Mouse (Mus musculus) kidney, postnatal 4 days (tissue): Measurements from ENCODE around the gene Pdcd4.
"Not testable (repeated sequence)": the region's sequence is repeated elsewhere in the genome, so short reads cannot be mapped to it uniquely, and the experiment has no call there.

Experiments used
- DNase-seq, 2 experiments: peaks; one replicate each; pipeline ENCODE4 v3.0.0; 2021; ENCODE audit warnings: mixed read lengths in 2 of 2

Pdcd4 gene

DNA sequence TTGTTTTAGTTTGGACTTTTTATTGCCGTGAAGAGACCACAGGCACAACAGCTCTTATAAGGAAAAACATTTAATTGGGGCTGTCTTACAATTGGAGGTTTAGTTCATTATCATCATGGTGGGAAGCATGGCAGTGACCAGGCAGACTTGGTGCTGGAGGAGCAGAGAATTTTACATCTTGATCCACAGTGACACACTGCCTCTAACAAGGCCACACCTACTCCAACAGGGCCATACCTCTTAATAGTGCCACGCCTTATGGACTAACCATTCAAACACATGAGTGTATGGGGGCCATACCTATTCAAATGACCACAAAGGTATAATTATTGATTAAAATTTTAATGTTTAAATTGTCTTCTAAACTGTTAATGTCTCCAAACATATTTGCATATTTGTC is 65.5 kb downstream of the Pdcd4 start:
- no peak for DNase-seq

- no peak for DNase-seq
Observed at GRCm38 (mm10) chr19:53962511-53962910, 70.5 kb downstream of the Pdcd4 start.

DNA sequence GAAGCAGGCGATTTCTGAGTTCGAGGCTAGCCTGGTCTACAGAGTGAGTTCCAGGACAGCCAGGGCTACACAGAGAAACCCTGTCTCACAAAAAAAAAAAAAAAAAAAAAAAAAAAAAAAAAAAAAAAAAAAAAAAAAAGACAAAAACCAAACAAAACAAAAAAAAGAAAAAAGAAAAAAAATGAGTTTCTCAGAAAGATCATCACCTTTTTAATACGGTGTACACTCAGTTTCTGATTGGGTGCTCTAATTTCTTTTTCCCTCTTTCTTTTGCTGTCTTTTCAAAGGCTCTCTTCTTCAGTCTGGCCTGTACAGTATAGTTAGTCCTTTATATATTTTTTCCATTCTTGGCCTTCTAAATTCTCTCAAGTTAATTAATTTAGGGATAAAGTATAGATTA is 72.3 kb downstream of the Pdcd4 start:
- not testable (repeated sequence) for DNase-seq

GRCm38 (mm10) chr19:53964910-53965633 is 73.0 kb downstream of the Pdcd4 start:
- no peak for DNase-seq

GRCm38 (mm10) chr19:53969226-53969625 is 77.2 kb downstream of the Pdcd4 start:
- DNase-seq: no peak

GRCm38 (mm10) chr19:53971938-53972337 is 79.9 kb downstream of the Pdcd4 start:
- DNase-seq: no peak

DNA sequence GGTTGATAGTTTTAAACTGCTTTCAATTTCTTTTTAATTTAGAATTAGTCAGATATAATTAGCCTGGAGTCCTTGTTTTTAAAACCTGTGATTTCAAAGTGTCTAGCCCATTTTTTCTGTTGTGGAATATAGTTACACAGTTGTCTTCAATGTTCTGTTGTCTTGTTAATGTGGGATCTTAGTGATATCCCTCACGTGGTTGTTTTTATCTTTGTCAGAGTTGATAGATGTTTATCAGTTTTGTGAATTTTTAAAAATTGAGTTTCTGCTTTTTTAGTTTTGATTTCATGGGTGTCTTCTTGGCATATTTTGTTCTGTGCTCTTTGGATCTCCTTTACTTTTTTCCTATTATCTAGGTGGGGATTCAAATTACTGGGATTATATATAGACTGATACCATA is 81.6 kb downstream of the Pdcd4 start:
- DNase-seq: no peak
